Mouse (Mus musculus) 3T3-L1 (cell line): ENCODE measurements around the gene Isyna1.
A peak's percentile ranks its signal among the peaks of the same experiment; 100 is the strongest.
"Not testable (repeated sequence)": the region's sequence is repeated elsewhere in the genome, so short reads cannot be mapped to it uniquely, and the experiment has no call there.

ENCODE experiments used
- DNase-seq: peaks from one replicate; pipeline ENCODE4 v3.0.0-alpha.2; 2015; ENCODE audit warnings: low read depth, low spot score

Isyna1 gene

DNA sequence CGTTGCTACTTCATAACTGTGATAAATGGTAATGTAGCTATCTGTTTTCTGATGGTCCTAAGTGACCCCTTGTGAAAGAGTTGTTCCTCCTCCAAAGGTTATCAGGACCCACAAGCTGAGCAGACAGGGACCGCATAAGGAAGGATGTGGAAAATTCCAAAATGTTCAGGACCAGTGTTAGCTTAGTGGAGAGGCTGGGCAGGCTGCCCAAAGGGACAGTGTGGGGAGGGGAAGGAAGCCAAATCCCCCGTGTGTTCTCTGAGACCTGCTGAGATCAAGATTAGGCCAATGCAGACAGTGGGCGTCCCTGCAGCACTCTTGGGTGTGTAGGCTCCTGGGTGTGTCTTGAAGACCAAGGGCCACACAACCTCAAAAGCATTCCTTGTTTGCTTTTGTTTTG lies 19.3 kb upstream of the Isyna1 start:
- DNase-seq = peak; percentile 57

DNA sequence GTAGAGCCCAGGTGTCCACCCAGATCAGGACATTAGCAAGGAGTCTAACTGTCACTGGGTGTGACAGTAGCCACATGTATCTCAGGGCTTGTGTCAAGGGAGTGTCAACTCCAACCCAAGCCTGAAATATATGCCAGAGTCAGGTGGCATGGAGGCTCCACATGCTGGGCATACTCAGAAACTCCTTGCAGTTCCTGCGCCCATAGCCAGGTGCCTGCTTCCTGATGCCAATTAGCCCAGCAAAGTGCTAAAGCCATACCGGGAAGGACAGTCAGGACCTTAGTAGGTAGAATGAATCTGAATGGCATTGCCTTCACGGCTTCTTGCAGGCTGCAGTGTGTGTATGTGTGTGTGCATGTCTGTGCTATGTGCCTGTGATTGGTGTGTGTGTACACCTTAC lies 17.0 kb upstream of the Isyna1 start:
- DNase-seq = no peak

DNA sequence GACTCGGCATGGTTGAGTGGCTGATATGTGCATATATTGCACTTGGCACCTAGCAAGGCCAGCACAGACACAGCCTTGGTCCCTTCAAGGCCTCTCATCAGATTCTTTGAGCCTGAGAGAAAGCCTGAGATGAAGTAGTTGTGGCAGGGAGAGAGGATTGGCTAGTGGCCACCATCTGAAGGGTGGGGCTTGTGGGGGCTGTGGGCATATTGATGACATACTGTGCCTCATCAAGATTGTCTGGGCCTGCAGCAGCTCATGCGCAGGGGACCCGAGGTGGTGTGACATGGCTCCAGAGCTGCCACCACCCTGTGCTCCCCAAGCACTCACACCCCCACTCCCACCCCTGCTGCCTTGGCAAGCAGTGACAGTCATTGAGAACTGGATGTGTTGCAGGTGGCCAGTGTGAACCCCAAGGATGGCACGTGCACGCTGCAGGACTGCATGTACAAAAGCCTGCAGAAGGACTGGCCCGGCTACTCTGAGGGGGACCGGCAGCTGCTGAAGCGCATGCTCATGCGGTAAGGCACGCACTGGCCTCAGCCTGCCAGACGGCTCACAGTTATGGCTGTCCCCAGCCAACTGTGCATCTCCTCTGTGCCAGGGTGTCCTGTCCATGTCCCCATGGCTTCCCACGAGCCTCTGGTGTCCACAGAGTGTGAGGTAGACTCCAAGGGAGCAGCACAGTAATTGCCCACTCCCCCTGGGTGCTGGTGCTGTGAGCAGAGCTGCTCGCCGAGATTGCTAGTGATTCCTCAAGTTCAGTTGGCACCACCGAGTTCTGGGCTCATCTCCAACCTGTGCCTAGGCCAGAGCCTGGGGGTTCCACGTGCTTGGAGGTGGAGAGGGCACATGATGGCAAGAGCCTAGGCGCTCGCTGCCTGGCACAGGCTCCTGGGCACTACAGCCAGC lies 10.4 kb upstream of the Isyna1 start:
- DNase-seq = no peak

DNA sequence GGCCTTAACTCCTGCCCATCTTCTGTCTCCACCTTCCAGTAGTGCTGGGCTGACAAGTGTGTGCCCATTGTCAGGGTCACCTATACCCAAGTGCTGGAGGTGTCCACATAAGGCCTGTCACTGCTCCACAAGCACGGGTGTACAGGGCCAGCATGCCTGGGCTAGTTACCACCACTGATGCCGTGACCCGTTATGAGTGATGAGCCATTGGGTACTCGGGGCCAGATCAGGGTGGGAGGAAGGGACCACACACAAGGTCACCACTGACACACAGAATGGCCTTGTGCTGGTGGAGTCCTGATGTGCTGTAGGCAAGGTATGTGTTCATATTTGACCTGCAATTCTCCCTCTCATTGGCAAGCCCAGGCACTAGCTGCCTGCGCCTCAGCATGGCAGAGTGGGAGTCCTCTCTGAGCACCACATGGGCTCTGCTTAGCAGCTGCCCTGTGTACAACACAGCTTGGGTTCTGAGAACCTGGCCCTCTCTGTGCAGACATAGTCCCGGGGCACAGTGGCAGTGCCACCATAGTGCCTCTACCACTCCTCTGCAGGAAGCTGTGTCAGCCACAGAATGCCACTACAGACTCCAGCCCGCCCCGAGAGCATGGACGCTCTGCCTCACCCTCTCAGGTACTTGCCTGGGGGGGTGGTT lies 9.4 kb upstream of the Isyna1 start:
- no peak for DNase-seq

DNA sequence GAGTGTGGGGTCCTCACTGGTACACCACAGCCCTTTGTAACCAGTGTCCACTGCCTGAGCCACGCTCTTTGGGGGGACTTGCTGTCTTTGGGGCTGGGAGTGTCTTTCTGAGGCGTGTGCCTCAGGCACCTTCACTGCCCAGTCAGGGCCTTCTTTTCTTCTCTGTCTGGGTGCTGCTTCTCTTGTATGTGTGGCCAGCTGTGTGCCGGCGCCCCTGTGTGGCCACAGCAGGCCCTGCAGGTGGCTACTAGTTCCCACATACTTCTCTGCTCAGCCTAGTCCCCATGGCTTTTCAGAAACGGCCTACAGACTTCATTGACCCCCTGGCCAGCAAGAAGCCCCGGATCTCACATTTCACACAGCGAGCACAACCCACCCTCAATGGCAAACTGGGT lies 8.9 kb upstream of the Isyna1 start:
- peak; percentile 79 for DNase-seq

DNA sequence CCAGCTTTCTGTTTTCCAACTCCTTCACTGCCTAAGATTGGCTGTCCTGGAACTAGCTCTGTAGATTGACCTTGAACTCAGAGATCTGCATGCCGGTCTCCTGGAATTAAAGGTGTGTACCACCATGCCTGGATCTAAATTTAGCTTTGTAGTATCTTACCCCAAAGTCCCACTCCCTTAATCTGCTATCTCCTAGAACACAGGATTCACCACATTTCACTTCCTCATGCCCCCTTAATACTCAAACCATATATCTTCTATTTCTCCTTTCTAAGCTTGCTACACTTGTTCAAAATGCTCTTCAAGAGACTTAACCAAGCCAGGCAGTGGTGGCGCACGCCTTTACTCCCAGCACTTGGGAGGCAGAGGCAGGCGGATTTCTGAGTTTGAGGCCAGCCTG lies 6.2 kb upstream of the Isyna1 start:
- DNase-seq = not testable (repeated sequence)

DNA sequence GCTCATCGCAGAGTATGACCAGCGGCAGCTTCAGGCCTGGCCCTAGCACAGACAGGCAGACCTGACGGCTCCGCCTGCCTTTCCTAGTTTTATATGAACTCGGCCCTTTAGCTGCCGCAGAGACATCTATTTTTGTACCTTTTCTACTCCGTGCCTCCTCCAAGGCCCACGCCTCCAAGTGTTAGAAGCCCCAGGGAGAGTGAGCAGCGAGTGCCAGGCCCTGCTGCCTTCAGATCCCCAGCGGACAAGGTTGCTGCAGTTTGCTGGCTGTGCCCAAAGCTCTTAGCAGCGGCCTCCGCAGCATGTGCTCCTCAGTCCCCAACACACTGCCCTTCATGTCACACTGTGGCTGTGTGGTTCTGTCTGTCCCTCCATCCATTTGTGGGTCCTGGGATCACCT lies 2.6 kb upstream of the Isyna1 start:
- DNase-seq = no peak

DNA sequence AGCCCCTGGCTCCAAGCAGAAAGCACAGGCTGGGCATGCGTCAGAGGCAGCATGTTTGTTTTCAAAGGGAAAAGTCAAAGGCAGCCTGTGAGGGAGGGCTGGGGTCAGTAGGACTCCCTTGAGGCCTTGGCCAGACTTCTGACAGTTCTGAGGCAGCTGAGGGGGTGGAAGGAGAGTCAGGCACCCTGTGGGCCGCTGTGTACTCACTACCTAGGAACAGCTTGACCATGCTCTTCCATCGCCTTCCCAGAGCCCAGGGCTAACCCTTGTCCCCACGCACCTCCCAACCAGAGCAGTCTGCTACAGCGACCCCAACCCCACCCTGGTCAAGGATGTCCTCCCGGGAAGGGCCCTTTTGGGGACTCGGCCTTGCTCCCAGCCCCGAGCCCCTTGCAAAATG lies 1.0 kb upstream of the Isyna1 start:
- DNase-seq = peak; percentile 39

DNA sequence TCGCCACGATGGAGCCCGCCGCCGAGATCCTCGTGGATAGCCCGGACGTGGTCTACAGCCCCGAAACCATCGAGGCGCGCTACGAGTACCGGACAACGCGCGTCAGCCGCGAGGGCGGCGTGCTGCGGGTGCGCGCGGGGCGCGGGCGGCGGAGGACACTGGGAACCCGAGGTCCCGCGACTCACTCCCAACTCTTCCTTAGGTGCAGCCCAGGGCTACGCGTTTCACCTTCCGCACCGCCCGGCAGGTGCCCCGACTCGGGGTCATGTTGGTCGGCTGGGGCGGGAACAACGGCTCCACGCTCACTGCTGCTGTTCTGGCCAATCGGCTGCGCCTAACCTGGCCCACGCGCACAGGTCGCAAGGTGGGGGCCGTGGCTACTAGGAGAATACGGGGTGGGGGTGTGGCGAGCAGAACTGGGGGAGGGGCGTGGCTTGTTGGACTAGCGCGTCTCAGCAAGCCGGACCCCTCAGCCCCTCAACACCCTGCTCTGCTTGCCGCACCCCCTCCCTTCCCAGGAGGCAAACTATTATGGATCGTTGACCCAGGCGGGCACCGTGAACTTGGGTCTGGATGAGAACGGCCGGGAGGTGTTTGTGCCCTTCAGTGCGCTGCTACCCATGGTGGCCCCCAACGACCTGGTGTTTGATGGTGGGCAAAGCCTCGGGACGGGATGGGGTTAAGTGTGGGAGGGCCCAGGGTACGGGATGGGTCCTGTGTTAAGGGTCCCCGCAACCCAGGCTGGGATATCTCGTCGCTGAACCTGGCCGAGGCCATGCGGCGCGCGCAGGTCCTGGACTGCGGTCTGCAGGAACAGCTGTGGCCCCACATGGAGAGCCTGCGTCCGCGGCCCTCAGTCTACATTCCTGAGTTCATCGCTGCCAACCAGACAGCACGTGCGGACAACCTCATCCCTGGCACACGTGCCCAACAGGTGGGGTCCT lies 720 bp downstream of the Isyna1 start:
- DNase-seq = no peak

DNA sequence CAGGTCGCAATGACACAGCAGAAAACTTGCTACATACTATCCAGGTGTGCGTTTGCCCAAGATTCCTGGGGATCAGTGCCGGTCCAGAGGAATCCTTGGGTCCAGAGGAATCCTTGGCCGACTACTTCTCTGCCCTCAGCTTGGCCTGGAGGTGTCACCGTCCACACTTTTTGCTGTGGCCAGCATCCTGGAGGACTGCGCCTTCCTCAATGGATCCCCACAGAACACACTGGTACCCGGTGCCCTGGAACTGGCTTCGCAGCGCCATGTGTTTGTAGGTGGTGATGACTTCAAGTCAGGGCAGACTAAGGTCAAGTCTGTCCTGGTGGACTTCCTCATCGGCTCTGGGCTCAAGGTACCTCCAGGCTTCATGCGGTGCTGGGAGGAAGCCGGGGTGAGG lies 1.6 kb downstream of the Isyna1 start:
- DNase-seq = no peak

DNA sequence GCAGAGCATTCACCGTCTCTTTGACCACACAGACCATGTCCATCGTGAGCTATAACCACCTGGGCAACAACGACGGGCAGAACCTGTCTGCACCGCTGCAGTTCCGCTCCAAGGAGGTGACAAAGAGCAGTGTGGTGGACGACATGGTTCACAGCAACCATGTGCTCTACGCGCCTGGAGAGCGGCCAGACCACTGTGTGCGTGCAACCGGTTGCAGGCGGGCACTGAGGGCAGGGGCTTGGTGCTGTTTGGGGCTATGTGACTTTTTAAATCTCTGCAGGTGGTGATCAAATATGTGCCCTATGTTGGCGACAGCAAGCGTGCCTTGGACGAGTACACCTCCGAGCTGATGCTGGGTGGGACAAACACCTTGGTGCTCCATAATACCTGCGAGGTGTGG lies 2.0 kb downstream of the Isyna1 start:
- DNase-seq = no peak

DNA sequence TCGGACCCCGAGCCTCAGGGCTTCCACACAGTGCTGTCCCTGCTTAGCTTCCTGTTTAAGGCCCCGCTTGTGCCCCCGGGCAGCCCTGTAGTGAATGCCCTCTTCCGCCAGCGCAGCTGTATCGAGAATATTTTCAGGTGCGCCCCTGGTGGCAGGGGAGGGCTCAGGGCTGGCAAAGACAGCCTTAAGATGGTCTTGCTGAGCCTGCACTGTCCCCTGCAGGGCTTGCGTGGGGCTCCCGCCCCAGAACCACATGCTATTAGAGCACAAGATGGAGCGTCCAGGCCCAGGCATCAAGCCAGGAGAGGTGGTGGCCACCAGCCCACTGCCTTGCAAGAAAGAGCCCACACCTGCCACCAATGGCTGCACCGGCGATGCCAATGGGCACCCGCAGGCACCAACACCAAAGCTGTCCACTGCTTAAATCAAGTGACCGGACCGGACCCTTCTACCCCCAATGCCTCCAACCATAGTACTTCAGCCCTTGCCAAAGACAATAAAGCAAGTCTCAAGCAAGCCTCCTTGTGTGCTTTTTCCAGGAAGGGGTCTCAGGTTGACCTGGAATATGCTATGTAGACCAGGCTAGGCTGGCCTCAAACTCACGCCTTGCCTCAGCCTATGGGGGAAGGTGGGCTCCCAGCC lies 2.7 kb downstream of the Isyna1 start:
- no peak for DNase-seq

DNA sequence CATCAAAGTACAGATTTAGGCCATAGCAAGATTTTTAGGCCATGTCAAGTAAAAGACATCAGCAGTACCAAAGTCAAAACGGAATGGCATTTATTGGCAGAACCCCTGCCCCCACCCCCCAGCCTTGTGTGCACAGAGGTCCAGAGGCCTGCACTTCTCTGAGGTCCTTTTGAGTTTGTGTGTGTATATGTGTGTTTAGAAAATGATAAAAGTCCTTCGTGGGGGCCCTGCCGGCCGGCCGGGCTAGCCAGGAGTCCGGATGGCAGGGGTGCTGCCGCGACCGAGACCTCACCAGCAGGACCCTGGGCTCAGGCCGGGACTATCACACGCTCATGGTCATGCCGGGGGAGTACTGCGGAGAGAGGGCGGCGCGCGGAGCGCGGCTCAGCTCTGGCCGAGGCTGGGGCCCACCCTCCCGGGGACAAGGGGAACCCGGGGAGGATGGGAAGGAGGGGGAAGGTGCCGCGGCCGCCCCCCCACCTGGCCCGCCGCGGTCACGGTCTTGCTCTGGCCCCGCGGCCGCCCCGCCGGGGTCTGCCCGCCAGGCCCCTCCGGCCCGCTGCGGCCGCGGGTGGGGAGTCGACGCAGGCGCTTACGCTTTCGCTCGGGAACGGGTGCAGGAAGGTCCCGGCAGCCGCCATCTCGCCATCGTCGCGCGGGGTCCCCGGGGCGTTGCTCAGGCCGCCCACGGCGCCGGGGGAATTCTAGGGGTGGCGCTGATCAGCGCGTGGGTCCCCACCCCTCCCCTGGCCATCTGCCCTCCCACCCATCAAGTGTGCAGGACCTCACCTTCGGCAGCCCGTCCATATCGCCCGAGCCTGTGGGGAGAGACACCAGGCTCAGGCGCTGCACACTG lies 3.5 kb downstream of the Isyna1 start:
- no peak for DNase-seq

DNA sequence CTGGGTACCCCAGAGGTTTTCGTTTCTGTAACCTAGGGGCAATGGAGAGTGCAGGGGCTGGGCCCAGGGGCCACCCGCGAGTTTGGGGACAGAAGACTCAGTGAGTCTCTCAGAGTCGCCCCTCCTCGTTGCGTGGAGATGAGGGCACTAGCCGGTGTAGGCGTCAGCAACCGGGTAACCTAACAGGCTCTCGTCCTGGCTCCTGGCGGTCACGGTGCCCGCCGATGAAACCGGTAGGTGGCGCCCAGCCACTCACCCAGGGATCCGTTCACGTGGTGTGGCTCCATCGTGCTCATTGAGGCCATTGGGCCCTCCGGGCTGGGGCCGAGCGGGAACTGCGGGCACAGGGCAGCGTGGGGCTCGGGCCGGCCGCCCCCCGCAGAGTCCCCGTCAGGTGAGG lies 4.1 kb downstream of the Isyna1 start:
- DNase-seq = no peak

DNA sequence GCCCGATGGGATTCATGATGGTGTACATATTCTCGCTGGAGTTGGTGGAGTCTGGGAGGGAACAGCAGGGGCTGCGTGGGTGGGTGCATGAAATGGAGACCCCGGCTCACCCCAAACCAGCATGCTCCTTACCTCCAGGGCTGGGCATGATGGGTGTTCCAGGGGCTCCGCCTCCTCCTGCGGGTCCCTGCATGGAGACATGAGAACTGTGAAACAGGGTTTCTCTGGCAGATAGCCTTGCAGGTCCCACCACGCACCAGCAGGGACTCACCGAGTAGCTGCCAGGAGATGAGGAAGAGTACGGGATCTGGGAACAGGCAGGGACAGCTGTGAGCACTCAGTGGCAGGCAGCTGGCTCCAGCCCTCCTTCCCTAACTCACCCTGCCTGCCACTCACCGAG lies 4.5 kb downstream of the Isyna1 start:
- no peak for DNase-seq

DNA sequence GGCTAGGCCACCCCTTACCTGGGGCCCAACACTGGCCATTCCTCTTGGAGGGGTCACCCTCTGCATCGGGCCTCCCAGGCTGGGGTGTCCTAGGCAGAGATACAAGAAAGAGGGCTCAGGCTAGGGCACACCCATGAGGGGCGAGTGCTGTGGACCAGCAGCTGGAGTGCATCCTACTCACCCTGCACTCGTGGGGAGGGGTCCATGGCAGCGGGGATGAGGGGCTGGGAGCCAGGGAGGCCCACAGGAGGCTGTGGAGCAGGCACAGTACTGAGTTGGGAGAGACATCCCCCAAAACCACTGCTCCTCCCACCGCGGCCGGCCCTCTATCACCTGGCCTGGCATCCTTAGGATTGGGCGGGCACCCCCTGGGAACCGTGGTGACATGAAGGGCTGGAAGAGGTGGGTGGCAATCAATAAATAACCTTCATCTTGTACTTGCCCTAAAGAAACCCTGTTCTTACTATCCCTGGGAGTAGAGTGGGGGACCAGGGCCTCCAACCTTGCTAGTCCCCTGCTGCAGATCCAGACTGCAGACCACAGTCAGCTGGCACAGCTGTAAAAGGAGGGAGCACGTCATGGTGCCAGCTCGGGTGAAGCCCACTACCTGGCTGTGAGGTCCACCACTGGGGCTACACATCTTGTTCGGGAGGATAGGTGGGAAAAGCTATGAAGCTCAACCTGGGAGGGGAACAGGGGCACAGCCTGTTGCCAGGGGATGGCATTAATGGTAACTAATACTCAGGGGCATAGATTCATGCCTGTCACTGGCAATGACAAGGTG lies 5.5 kb downstream of the Isyna1 start:
- DNase-seq = no peak

DNA sequence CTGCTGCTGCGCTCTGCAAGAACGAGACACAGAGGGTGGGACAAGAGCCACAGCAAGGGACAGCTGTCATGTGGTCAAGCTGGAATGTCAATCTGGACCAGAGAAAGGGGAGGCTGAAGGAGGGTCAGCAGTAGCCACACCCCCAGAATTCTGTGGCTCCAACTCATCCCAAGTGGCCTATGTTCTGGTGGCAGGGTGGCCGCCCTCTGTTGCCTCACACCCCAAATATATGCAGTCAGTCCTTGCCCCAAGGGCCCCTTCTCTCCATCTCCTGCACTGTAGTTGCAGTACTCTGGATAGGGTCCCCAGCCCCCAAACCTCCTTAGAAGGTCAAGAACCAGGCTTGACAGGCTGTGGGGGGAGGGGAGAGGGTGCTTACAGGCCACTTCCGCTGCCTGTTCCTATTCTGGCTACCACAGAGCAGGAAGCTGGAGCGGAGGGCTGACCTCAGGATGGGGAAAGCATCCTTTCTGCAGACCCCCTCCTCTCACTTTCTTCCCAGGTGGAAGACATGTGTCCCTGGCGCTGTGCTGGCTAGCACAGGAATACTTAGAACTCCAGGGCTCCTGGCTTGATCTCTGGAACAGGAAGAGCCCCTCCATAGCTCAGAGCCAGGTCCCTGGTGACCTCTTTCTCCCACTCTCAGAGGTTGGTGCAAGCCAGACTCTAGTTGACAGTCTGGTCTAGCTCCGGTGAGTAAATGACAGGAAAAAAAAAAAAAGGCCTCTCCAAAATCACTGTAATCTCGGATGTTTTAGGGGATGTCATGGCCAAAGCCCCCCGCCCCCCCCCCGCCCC lies 6.5 kb downstream of the Isyna1 start:
- no peak for DNase-seq

DNA sequence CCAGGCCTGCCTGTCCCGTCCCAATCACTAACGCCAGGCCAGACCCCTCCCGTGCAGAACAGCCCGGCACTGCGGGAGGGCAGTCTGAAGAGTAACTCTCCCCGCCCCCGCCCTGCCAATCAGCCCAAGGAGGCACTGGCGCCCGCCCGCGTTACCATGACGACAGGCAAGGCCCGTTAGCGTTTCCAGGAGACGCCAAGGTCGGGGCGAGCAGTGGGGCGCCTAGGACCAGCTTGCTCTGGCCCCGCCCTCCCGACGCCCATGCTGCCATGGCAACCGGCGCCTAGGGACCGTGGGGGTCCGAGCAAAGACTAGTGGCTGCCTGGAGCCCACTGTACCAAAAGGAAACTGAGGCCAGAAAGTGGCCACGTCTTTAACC lies 7.1 kb downstream of the Isyna1 start:
- no peak for DNase-seq
